Mouse (Mus musculus) myocyte (in vitro differentiated cells): ENCODE measurements around the gene Mfng. TPM values are rescaled to one million over a fixed set of nuclear protein-coding genes. Genes with fewer than 3 reads are reported as not detected.
A peak's percentile ranks its signal among the peaks of the same experiment; 100 is the strongest.

Experiments
- H3K27me3 ChIP-seq: one replicate; pipeline ENCODE4 v1.6.1; 2011; ENCODE audit not compliant: control insufficient read depth, insufficient read depth, insufficient read length
- H3K36me3 ChIP-seq: one replicate; pipeline ENCODE4 v1.6.1; 2011; ENCODE audit not compliant: control insufficient read depth, insufficient read depth
- H3K4me2 ChIP-seq: one replicate; pipeline ENCODE4 v1.6.1; 2011; ENCODE audit warnings: low read depth, control low read depth
- H3K4me3 ChIP-seq: one replicate; pipeline ENCODE4 v1.5.1; 2011; ENCODE audit warnings: mild to moderate bottlenecking, control low read depth, moderate library complexity
- H3K79me2 ChIP-seq: one replicate; pipeline ENCODE4 v1.6.1; 2011; ENCODE audit not compliant: control insufficient read depth, insufficient read depth
- H3ac ChIP-seq: one replicate; pipeline ENCODE4 v1.6.1; 2011; ENCODE audit not compliant: control insufficient read depth, insufficient read length
- CEBPB ChIP-seq: IDR thresholded peaks from 2 replicates; pipeline ENCODE4 v1.6.1; 2011; ENCODE audit warnings: mild to moderate bottlenecking, moderate library complexity; ENCODE audit not compliant: poor library complexity, insufficient read depth, severe bottlenecking
- E2F4 ChIP-seq: IDR thresholded peaks from one replicate; pipeline ENCODE4 v1.6.1; 2011; ENCODE audit warnings: mild to moderate bottlenecking, control low read depth, moderate library complexity; ENCODE audit not compliant: insufficient read depth
- MAX ChIP-seq: IDR thresholded peaks from one replicate; pipeline ENCODE4 v1.6.1; 2011; ENCODE audit warnings: low read depth, mild to moderate bottlenecking, control low read depth
- MYOD1 ChIP-seq, 3 experiments: IDR thresholded peaks; one replicate each; pipeline ENCODE4 v1.6.1; 2011; ENCODE audit warnings: control low read depth in 2 of 3, low read depth in 2 of 3, mild to moderate bottlenecking in 2 of 3, moderate library complexity in 1 of 3; ENCODE audit not compliant: insufficient read length in 2 of 3, control insufficient read depth in 1 of 3
- MYOG ChIP-seq, 3 experiments: IDR thresholded peaks; one replicate each; pipeline ENCODE4 v1.6.1; 2011; ENCODE audit warnings: control low read depth in 2 of 3, low read depth in 2 of 3, mild to moderate bottlenecking in 2 of 3; ENCODE audit not compliant: insufficient read length in 2 of 3, control insufficient read depth in 1 of 3, insufficient read depth in 1 of 3
- POLR2A ChIP-seq: IDR thresholded peaks from one replicate; pipeline ENCODE4 v1.6.1; 2011; ENCODE audit warnings: low read depth, mild to moderate bottlenecking, control low read depth, moderate library complexity; ENCODE audit not compliant: insufficient read length
- POLR2AphosphoS2 ChIP-seq: IDR thresholded peaks from one replicate; pipeline ENCODE4 v1.6.1; 2011; ENCODE audit warnings: low read depth, control low read depth; ENCODE audit not compliant: insufficient read length
- REST ChIP-seq: IDR thresholded peaks from one replicate; pipeline ENCODE4 v1.6.1; 2011; ENCODE audit warnings: mild to moderate bottlenecking, control low read depth, moderate library complexity; ENCODE audit not compliant: insufficient read depth, insufficient read length
- SRF ChIP-seq: IDR thresholded peaks from one replicate; pipeline ENCODE4 v1.6.1; 2011; ENCODE audit warnings: low read depth; ENCODE audit not compliant: control insufficient read depth, insufficient read length
- TCF12 ChIP-seq: IDR thresholded peaks from one replicate; pipeline ENCODE4 v1.6.1; 2011; ENCODE audit warnings: mild to moderate bottlenecking, control low read depth; ENCODE audit not compliant: poor library complexity, insufficient read depth, severe bottlenecking
- TCF3 ChIP-seq: IDR thresholded peaks from one replicate; pipeline ENCODE4 v1.6.1; 2011; ENCODE audit warnings: low read depth, control low read depth; ENCODE audit not compliant: insufficient read length
- USF1 ChIP-seq: IDR thresholded peaks from one replicate; pipeline ENCODE4 v1.6.1; 2011; ENCODE audit warnings: low read depth, mild to moderate bottlenecking, control low read depth, moderate library complexity
- polyA plus RNA-seq: library from polyadenylated mRNA; unstranded; fragments of >200 nt; fragmentation: generic; extraction: Trizol; gene quantifications from one replicate; pipeline ENCODE4 v1.2.1, GENCODE M21; 2012; ENCODE audit warnings: missing spikeins

Gene Mfng
- polyA plus RNA-seq, 1 experiment = 0.06 TPM

GRCm38 (mm10) chr15:78754144-78754543, 19.1 kb downstream of the Mfng start:
- no peak for TF ChIP-seq TCF3
- TF ChIP-seq E2F4 = no peak
- no peak for TF ChIP-seq CEBPB
- no peak for TF ChIP-seq USF1
- no peak for TF ChIP-seq SRF
- TF ChIP-seq TCF12 = no peak
- TF ChIP-seq POLR2A = no peak
- TF ChIP-seq MYOD1 (IDR thresholded peaks at IDR 0.05; ENCODE audit: control insufficient read depth in 1 of 3, insufficient read length in 2 of 3, low read depth in 2 of 3) = no peak
- TF ChIP-seq REST = no peak
- Histone ChIP-seq H3K4me3 (no peak overlapping the region), H3K79me2 (no peaks in the 10 kb centered on the region), H3K27me3 (peaks cover 29% of the 10 kb centered on the region), H3K4me2 (no peak overlapping the region), H3K36me3 (no peaks in the 10 kb centered on the region), H3ac (no peak overlapping the region)

- Histone ChIP-seq H3K27me3 (peaks cover 22% of the 10 kb centered on the region), H3K79me2 (no peaks in the 10 kb centered on the region), H3K4me2 (no peak overlapping the region), H3ac (no peak overlapping the region), H3K4me3 (no peak overlapping the region), H3K36me3 (no peaks in the 10 kb centered on the region)
- no peak for TF ChIP-seq TCF12
- no peak for TF ChIP-seq TCF3
- no peak for TF ChIP-seq E2F4
- no peak for TF ChIP-seq USF1
- TF ChIP-seq SRF = no peak
- no peak for TF ChIP-seq POLR2AphosphoS2
Measured at GRCm38 (mm10) chr15:78752991-78753390, 20.3 kb downstream of the Mfng start.

GRCm38 (mm10) chr15:78750608-78751350, 22.5 kb downstream of the Mfng start:
- H3ac ChIP-seq = no peak overlapping the region
- no peak overlapping the region for H3K4me2 ChIP-seq
- H3K27me3 ChIP-seq = peaks cover under 1% of the 10 kb centered on the region
- H3K79me2 ChIP-seq = no peaks in the 10 kb centered on the region
- no peak overlapping the region for H3K4me3 ChIP-seq
- TF ChIP-seq POLR2AphosphoS2 = no peak
- no peak for TF ChIP-seq MAX
- no peak for TF ChIP-seq POLR2A
- TF ChIP-seq E2F4 = no peak
- TF ChIP-seq MYOD1 (IDR thresholded peaks at IDR 0.05; ENCODE audit: control insufficient read depth in 1 of 3, insufficient read length in 2 of 3, low read depth in 2 of 3) = no peak
- no peak for TF ChIP-seq CEBPB
- no peak for TF ChIP-seq SRF
- TF ChIP-seq REST = no peak
- no peak for TF ChIP-seq TCF12
- TF ChIP-seq USF1 = no peak
- TF ChIP-seq MYOG (IDR thresholded peaks at IDR 0.05; ENCODE audit: control insufficient read depth in 1 of 3, insufficient read depth in 1 of 3, insufficient read length in 2 of 3, low read depth in 2 of 3) = no peak
- no peak for TF ChIP-seq TCF3
- no peaks in the 10 kb centered on the region for H3K36me3 ChIP-seq

- H3K79me2 ChIP-seq = no peaks in the 10 kb centered on the region
Measured at GRCm38 (mm10) chr15:78749855-78750254, 23.4 kb downstream of the Mfng start.

GRCm38 (mm10) chr15:78744206-78744605, 29.1 kb downstream of the Mfng start:
- no peak overlapping the region for H3K4me2 ChIP-seq
- TF ChIP-seq MYOD1 (IDR thresholded peaks at IDR 0.05; ENCODE audit: control insufficient read depth in 1 of 3, insufficient read length in 2 of 3, low read depth in 2 of 3) = no peak
- TF ChIP-seq TCF12 = no peak
- no peak for TF ChIP-seq E2F4
- TF ChIP-seq MAX = no peak
- no peak for TF ChIP-seq TCF3
- TF ChIP-seq REST = no peak
- TF ChIP-seq POLR2AphosphoS2 = no peak
- no peak for TF ChIP-seq SRF
- TF ChIP-seq CEBPB = no peak
- TF ChIP-seq POLR2A = no peak
- no peak for TF ChIP-seq USF1
- TF ChIP-seq MYOG (IDR thresholded peaks at IDR 0.05; ENCODE audit: control insufficient read depth in 1 of 3, insufficient read depth in 1 of 3, insufficient read length in 2 of 3, low read depth in 2 of 3) = no peak
- no peak overlapping the region for H3ac ChIP-seq
- peaks cover 32% of the 10 kb centered on the region for H3K27me3 ChIP-seq
- H3K4me3 ChIP-seq = no peak overlapping the region
- no peaks in the 10 kb centered on the region for H3K79me2 ChIP-seq
- H3K36me3 ChIP-seq = no peaks in the 10 kb centered on the region

More at GRCm38 (mm10) chr15:78749855-78750254, 23.4 kb downstream of the Mfng start:
- Histone ChIP-seq H3K27me3 (no peaks in the 10 kb centered on the region), H3ac (no peak overlapping the region), H3K36me3 (no peaks in the 10 kb centered on the region), H3K4me3 (no peak overlapping the region), H3K4me2 (no peak overlapping the region)
- TF ChIP-seq REST = peak; percentile 51
- no peak for TF ChIP-seq POLR2A
